Comparison of ENCODE assay signal across 29 mouse cellular contexts in the genomic region with DNA sequence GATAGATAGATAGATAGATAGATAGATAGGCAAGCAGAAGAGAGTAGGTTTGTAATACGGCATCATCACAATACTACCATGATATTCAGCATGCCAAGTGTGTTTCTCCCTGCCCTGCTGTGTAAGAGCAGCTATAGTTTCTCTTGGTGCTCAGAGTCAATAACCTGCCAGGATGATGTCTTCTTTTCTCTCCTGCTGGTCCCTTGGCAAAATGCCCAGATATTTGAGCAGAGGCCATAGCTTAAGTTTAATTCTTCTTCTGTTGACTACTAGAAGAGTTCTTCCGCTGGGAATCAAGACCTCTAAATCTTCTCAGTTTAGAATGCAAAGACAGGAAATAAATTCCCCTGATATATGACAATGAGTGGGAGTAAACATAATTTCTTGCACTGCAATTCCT.
DNase-seq lines count a peak whose midpoint lies in the region; ATAC-seq and TF ChIP-seq lines count a peak whose summit lies in the region.
"Had no signal": no experiment of that assay in that cellular context is flagged by ENCODE, and none has a peak within 500 bp of the region (broad histone marks: within the 10 kb centered on the region; RNA-seq: fewer than 3 reads in every experiment).

No protein-coding gene starts in this region.

- no peaks in the 10 kb centered on the region for H3K79me2 ChIP-seq in heart, adult 2 months (replicated peaks; ENCODE audit: control insufficient read depth, insufficient read depth, low read length)

- no peaks in the 10 kb centered on the region for H3K36me3 ChIP-seq in kidney, postnatal 0 days (ENCODE audit: insufficient read depth, low read length)
- H3K36me3 ChIP-seq in heart, adult 2 months (ENCODE audit: control insufficient read depth, insufficient read depth, low read length): no peaks in the 10 kb centered on the region
- H3K36me3 ChIP-seq: embryonic facial prominence, embryonic 12.5 days; forebrain, embryonic 10.5 days; heart, embryonic 13.5 days; limb, embryonic 13.5 days; midbrain, embryonic 15.5 days; neural tube, embryonic 13.5 days; stomach, embryonic 15.5 days had no signal

- peak; percentile 1 for DNase-seq in embryo, embryonic 11 days
- no peak for DNase-seq in embryo, embryonic 10.5 days (ENCODE audit: low spot score)
- DNase-seq in kidney, postnatal 0 days (ENCODE audit: low spot score): peak; percentile 1
- DNase-seq in kidney, adult 18-20 months: no peak
- DNase-seq in retina, postnatal 1 day: peak; percentile 2
- DNase-seq in retina, embryonic 14.5 days (ENCODE audit: low spot score): no peak
- no peak for DNase-seq in heart, adult 2 months
- DNase-seq: adrenal gland, postnatal 14 days; forebrain, postnatal 0 days; heart, postnatal 10 days; kidney, adult 9 months; kidney, postnatal 14 days; layer of hippocampus, adult 9-11 months; lung, postnatal 4 days; right cerebral cortex, postnatal 25 days; thymus, postnatal 14 days had no signal

- H3K9ac ChIP-seq in kidney, postnatal 0 days (ENCODE audit: low read depth, low read length): no peak overlapping the region
- H3K9ac ChIP-seq in heart, adult 2 months (ENCODE audit: low read depth, low read length): no peak overlapping the region
- H3K9ac ChIP-seq: embryonic facial prominence, embryonic 12.5 days; forebrain, postnatal 0 days; heart, embryonic 13.5 days; limb, embryonic 13.5 days; midbrain, embryonic 15.5 days; neural tube, embryonic 13.5 days; stomach, embryonic 15.5 days had no signal

- TF ChIP-seq EP300 in heart, adult 2 months (IDR thresholded peaks at IDR 0.05; ENCODE audit: insufficient read depth, low read depth, low read length): no peak

- H3K27ac ChIP-seq in kidney, postnatal 0 days: no peak overlapping the region
- H3K27ac ChIP-seq in heart, adult 2 months: no peak overlapping the region
- H3K27ac ChIP-seq: embryonic facial prominence, embryonic 12.5 days; forebrain, embryonic 10.5 days; heart, embryonic 13.5 days; left cerebral cortex, adult 2 months; limb, embryonic 13.5 days; midbrain, embryonic 15.5 days; neural tube, embryonic 13.5 days; stomach, embryonic 15.5 days had no signal

- 72% methylated on average over 2 of the region's 2 CpGs for WGBS in kidney, postnatal 0 days
- 76% methylated on average over 2 of the region's 2 CpGs for WGBS in heart, adult 2 months

- H3K9me3 ChIP-seq in kidney, postnatal 0 days (replicated peaks; ENCODE audit: low read length): no peaks in the 10 kb centered on the region
- H3K9me3 ChIP-seq: embryonic facial prominence, embryonic 12.5 days; forebrain, embryonic 10.5 days; heart, embryonic 13.5 days; limb, embryonic 13.5 days; megakaryocyte, embryonic 14.5 days; midbrain, embryonic 15.5 days; neural tube, embryonic 13.5 days; stomach, embryonic 15.5 days had no signal

- ATAC-seq in kidney, postnatal 0 days (replicated peaks; ENCODE audit: low FRiP score, low read depth): no peak
- ATAC-seq: CD4-positive, CD25-positive, alpha-beta regulatory T cell, adult 4 months; forebrain, postnatal 0 days; intestine, embryonic 16.5 days; midbrain, embryonic 15.5 days had no signal

- no peak overlapping the region for H3K4me3 ChIP-seq in kidney, postnatal 0 days (replicated peaks; ENCODE audit: low read depth, low read length)
- H3K4me3 ChIP-seq in heart, adult 2 months: no peak overlapping the region
- H3K4me3 ChIP-seq: embryonic facial prominence, embryonic 12.5 days; forebrain, embryonic 10.5 days; heart, embryonic 13.5 days; left cerebral cortex, adult 2 months; limb, embryonic 13.5 days; megakaryocyte, embryonic 14.5 days; midbrain, embryonic 15.5 days; myocyte; neural tube, embryonic 13.5 days; stomach, embryonic 15.5 days had no signal

- H3K4me2 ChIP-seq in kidney, postnatal 0 days (ENCODE audit: low read length): no peak overlapping the region
- H3K4me2 ChIP-seq: embryonic facial prominence, embryonic 12.5 days; heart, embryonic 13.5 days; limb, embryonic 13.5 days; liver, embryonic 11.5 days; midbrain, embryonic 15.5 days; neural tube, embryonic 13.5 days; stomach, embryonic 15.5 days had no signal

- intact Hi-C loops in heart, adult 2 months (cut with DNase I): no loop called here

- H3K27me3 ChIP-seq in kidney, postnatal 0 days (ENCODE audit: insufficient read depth, low read length): no peaks in the 10 kb centered on the region
- no peaks in the 10 kb centered on the region for H3K27me3 ChIP-seq in heart, adult 2 months (ENCODE audit: control insufficient read depth, insufficient read depth, low read length)
- H3K27me3 ChIP-seq: embryonic facial prominence, embryonic 12.5 days; heart, embryonic 13.5 days; limb, embryonic 13.5 days; megakaryocyte, embryonic 14.5 days; midbrain, embryonic 15.5 days; neural tube, embryonic 13.5 days; stomach, embryonic 15.5 days had no signal

- TF ChIP-seq POLR2A in heart, adult 2 months (IDR thresholded peaks at IDR 0.05; ENCODE audit: insufficient read depth, low read depth, low read length): no peak

- H3K4me1 ChIP-seq in kidney, postnatal 0 days (replicated peaks; ENCODE audit: insufficient read depth, low read length): no peaks in the 10 kb centered on the region
- no peaks in the 10 kb centered on the region for H3K4me1 ChIP-seq in heart, adult 2 months (ENCODE audit: control insufficient read depth, insufficient read depth, low read length)
- H3K4me1 ChIP-seq: embryonic facial prominence, embryonic 12.5 days; forebrain, embryonic 10.5 days; heart, embryonic 13.5 days; limb, embryonic 13.5 days; megakaryocyte, embryonic 14.5 days; midbrain, embryonic 15.5 days; neural tube, embryonic 13.5 days; stomach, embryonic 15.5 days had no signal

- no peak for TF ChIP-seq CTCF in kidney, postnatal 0 days (IDR thresholded peaks at IDR 0.05; ENCODE audit: low read depth)
- no peak for TF ChIP-seq CTCF in heart, adult 2 months (IDR thresholded peaks at IDR 0.05)

Comparison
In these comparisons a context has a peak if more than half of its experiments do, and no peak if none do; other contexts are left out.
1. DNase-seq: peak in embryo, embryonic 11 days (single experiment), kidney, postnatal 0 days (single experiment) and retina, postnatal 1 day (single experiment); none in embryo, embryonic 10.5 days (single experiment), kidney, adult 18-20 months (single experiment), retina, embryonic 14.5 days (single experiment) and heart, adult 2 months (0 of 2).